Mouse (Mus musculus) yolk sac, embryonic 10.5 days (tissue): ENCODE data around the gene Cryl1.

Experiments
- DNase-seq: peaks from one replicate; pipeline ENCODE4 v3.0.0-alpha.2; 2017; ENCODE audit warnings: low spot score

Gene Cryl1

DNA sequence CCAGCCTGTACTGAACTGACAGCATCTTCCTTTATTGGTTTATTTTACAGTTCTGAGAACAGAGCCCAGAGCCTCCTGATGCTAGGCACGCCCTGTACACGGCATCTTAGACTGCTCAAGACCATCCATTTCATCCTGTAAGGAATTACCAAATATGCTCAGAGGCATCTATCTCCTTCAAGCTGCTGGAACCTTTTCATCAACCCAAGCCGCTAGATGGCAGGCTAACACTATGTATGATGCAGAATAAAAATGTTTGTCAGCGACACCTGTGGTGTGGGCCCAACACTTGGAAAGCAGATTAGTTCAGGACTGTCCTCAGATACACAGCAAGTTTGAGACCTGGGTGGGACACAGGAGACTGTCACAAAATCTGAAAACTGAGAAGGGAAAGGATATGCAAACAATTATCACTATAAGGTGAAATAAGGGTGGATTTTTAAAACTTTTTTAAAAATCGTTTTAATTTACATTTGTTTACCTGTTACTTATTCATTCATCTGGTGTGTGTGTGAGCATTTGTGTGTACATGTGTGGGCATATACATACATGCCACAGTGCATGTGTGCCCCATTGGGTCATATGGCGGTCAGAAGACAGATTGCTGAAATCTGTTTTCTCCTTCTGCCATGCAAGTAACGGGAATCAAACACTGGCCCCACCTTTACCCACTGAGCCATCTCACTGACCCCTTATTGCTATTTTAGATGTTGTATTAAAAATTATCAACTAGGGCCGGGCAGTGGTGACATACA, 25.8 kb downstream of the Cryl1 start:
- peak; percentile 69 for DNase-seq

DNA sequence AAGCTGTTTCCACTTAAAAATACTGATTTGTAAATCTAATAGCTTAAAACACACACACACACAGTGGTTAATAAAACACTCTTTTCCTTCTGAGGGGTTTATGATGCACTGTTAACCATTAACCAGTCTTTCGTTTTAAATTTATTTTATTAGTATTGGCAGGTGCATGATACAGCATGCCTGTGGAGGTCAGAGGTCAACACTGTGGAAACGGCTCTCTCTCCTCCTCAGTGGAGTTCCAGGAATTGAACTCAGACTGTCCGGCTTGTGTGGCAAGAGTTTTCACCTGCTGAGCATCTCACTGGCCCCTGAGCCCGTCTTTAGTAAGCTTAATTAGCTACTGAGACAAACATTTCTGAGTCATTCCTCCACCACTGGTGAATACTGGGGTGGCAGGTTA, 31.0 kb downstream of the Cryl1 start:
- peak; percentile 35 for DNase-seq

DNA sequence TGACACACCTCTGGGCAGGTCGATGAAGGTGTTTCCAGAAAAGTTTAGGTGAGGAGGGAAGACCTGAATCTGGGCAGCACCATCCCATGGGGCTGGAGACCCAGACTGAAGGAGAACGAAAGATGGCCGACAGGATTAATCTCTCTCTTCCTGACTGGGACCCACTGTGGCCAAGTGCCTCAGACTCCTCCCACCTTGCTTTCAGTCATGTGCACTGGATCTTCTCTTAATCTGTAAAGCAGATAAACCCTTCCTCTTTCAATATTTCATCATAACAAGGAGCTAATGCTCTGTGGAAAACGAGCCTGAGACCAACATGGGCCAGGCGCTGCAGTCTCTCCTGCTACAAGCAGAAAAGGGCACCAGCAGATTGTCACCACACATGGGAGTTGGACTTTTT, 31.6 kb downstream of the Cryl1 start:
- no peak for DNase-seq

DNA sequence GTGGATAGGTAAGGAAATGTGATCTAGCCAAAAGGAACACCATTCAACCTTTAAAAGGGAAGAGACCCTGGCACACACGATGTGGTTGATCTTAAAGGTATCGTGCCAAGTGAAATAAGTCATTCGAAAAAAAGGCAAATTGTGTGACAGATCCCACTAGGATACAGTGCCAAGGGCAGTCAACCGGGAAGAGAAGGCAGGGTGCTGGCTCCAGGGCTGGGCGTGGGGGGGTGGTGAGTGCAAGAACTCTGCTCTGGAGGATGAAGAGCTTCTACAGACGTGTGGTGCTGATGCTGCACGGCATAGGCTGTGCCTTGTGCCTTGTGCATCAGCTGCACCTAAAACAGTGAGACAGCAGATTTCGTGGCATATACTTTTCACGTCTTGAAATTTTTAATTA, 33.0 kb downstream of the Cryl1 start:
- no peak for DNase-seq

DNA sequence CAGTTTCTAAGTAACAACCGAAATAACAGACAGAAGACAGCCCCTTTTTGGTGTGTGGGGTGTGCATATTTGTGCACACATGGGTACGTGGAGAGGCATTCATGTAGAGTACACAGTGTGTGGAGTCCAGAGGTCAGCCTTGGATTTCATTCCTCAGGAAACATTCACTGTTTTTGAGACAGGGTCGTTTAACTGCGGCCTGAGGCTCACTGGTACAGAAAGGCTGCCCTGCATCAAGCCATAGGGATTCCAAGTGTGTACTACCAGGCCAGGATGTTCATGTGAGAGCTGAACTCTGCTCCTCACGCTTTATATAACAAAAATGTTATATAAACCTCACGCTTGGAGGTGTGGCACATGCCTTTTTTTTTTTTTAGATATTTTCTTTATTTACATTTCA, 34.5 kb downstream of the Cryl1 start:
- no peak for DNase-seq

DNA sequence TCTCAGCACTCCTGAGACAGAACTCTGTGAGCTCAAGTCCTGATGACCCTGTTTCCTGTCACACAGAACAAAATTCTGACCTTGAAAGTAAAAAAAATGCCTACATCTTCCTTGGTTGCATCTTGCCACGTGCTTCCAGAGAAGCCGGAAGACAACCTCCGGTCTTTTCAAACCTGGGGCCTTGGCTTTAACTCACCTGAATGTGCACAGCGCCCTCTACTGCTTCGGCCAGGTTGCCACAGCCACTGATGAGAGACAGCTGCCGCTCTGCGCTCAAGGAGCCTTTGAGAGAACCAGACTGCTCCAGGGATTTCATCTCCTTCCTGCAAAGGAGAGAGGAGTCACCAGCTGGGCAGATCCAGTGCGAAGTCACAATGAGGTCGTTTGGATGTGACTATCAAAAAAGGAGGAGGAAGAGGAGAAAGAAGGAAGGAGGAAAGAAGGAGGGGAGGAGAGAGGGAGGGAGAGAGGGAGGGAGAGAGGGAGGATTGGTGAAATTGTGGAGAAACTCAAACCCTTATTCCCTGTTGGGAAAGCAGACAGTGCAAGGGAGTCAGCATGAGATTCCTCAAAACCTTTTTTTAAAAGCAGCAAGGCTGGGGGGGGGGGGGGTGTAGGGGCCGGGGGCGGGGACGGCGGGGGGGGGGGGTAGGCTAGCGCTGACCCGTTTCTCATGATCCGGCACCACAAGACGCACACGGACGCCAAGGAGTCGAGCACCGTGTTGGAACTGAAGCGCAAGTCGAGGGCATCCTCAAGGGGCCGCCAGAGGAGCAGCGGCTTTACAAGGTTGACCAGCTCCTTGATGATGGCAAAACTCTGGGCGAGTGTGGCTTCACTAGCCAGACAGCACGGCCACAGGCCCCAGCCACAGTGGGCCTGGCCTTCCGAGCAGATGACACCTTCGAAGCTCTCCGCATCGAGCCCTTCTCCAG, 35.3 kb downstream of the Cryl1 start:
- peak; percentile 78 for DNase-seq

DNA sequence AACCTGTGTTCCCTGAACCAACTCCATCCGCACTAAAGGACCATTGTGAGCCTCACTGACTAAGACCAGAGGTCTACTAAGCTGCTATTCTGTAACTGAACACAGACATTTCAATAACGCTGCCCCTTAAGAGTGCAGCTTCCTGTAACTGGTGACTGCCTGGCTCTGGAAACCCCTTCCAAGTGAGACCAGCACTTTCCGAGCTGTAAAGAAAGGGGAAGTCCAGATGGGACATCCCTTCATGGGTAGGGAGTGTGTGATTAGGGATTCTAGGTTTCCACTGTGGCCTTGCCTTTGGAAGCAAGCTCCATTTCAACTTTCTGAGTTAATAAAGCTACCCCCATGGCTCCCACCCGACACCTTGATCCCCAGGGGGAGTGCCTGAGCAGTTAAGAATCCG, 41.3 kb downstream of the Cryl1 start:
- DNase-seq: no peak

DNA sequence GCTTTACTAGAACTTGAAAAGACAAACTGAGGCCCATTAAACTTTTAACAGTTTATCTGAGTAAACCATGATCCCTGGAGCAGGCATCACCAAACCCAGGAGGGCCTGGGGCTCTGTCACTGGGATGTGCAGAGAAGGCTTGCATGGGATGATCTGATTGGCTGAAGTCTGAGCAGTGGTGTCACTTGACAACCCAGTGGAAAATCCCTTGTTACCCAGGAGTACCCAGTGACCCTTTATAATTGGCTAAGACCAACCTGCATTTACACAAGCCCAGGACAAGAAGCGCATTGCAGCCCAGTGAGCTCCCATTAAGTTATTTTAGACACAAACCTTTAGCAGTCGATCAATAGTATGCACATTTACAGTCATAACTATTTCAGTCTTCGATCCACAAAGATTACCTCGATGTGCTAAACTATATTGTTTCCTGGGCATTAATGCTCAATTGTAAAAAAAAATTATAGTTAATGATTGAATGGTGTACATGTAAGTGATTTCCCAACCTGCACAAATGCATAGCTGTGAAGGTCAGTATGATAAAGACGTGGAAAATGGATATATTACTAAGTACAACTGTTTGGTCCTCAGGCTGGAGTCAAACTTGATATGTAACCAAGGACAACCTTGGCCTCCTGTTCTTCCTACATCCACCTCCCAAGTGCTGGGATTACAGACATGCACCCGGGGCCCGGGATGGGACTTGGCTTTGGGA, 46.7 kb downstream of the Cryl1 start:
- no peak for DNase-seq

DNA sequence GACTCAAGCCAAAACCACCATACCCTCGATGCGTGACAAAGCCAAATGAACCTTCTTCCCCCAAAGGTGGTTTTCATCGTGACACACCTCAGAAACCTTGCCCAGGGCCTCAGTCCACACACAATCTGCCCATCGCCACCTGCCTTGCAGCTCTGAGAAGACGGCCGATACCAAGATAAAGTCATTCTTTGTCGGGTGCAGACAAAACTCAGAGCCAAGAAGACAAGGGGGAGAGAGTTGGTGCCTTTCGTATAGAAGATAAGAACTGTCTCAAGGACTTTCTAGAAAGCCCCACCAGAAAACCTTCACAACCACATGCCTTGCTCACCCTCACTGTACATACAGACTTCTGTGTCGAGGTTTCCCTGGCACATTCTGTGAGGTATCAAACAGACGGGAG, 48.4 kb downstream of the Cryl1 start:
- no peak for DNase-seq

DNA sequence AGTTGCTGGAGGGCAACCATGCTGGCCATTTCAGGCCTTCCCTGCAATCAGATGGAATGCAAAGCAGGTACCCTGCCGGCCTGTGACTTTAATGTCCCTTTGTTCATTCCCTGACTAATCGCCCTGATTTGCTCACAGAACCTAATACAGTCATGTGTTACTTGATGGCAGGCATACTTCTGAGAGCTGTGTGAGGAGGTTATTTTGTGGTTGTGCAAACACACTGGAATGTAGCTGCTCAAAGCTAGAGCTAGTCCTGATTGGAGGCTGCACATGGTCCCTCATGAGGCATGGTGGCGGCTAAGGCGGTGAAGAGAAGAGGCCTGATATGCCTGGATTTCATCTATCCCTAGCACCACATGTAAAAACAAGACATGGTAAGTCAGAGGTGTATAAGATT, 50.2 kb downstream of the Cryl1 start:
- DNase-seq: no peak

DNA sequence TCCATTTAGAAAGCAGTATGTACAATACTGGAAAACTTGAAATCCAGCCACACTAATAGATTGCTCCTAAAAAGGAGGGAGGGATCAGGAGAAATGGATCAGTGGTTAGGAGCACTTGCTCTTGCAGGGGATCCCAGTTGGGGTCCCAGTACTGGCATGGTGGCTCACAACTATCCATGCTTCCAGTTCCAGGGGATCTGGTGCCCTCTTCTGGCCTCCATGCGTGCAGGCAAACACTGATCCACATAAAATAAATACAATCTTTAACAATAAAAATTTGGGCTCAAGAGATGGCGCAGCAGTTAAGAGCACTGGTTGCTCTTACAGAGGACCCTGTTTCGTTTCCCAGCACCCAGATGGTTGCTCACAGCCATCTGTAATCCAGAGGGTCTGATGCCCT, 52.2 kb downstream of the Cryl1 start:
- DNase-seq: no peak

DNA sequence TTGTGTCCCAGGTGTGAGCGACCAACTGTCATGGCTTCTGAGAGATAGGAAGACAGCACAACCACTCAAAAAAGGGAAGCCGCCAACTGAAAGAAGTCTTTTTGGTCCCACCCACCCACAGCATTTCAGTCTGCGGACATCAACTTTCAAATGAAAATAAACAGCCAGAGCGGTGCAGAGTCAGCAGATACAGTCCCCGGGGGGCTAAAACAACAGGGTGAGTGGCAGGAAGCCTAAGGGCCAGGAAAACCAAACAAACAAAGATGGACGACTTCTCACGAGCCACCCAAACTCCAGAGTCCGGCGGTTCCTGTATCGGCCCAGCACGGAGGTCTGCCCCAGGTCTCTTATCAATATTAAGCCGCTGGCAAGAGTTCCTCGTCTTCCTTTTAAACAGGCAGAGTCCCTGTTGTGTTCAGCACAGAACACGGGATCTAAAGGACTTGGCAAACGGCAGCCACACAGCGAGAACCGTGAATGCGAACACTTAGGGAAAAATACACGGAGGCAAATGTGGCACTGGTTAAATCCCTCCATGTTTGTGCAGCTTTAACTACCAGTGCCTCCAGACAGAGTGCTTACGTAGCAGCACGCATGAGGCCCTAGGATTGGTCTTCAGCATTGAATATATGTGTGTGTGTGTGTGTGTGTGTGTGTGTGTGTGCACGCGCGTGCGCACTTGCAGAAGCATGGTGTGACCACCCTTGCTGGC, 53.4 kb downstream of the Cryl1 start:
- DNase-seq: peak; percentile 65

DNA sequence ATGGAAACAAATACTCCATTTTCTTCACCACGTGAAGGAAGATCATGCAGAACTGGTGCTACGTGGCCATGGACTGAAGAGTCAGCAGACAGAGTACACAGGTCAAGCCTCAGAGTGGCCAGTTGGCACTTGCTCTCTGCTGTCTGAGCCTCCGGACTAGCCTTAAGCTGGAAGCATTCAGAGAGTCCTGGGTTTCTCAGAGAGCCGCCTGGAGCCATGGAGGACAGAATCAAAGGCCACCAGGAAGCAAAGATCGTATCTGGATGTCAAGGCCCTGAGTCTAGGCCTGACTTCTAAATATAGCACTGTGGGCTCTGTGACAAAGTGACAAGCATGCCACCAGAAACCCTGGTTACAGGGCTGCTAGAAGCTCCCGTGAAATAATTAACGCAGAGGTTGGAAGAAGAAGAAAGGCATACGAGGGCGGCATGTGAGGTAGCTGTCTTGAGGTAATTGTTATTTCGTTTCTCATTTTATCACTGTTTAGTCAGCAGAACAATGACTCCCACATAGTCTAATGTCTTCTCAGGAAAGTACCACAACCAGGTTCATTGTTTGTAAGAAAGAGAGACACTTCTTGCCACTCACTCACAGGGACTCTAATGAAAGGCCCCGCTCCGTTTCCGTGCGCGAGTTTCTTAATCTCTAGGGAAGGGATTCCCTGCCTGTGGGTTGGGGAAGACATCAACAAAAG, 55.1 kb downstream of the Cryl1 start:
- DNase-seq: no peak

DNA sequence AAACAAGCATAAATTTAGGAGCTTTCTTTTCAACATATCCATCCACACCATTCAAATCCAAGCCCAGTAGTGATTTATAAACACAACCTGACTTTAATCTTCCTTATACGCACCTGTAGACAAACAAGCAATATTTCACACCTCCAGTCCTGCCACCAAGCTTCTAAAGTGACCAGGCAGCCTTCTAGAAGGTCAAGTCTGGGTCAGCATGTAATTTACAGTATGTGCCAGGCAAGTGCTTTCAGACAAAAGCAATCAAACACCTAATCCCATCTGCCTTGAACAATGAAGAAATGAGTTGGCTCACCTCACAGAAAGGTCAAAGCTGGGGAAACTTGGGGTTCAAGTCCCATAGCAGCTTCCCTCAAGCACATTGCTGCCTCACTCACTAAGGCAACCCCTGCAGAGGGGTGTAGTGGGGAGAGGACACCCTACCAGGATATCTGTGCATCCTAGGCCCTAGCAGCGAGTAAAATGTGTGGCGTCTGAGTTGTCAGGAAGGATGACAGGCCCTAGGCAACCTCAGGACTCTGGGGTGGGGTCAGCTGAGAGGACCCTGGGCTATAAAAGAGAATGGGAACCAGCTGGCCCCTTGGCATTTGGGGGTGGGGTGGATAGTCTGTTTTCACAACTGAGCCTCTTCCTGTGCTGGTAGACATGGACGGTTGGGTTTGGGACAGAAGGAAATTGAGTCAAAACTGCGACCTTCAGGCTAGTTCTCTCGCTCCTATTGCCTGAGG, 55.8 kb downstream of the Cryl1 start:
- DNase-seq: no peak

DNA sequence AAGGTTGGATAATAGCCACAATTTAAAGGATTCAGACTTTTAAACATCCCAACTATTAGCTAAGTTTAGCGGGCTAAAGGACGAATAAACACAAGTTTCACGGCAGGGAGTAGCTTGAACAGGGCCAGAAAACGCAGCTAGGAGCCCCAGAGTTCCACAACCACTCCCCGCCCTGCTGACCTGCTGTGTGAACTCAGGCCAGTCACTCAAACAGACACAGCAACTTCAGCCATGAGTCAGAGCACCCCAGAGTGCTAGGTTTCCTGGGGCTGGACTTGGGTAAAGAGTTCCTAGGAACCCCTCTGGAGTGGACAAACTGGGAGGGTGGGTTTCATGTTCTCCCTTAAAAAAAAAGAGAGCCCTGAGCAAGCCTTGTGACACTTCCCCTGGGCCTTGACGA, 59.7 kb downstream of the Cryl1 start:
- peak; percentile 7 for DNase-seq

DNA sequence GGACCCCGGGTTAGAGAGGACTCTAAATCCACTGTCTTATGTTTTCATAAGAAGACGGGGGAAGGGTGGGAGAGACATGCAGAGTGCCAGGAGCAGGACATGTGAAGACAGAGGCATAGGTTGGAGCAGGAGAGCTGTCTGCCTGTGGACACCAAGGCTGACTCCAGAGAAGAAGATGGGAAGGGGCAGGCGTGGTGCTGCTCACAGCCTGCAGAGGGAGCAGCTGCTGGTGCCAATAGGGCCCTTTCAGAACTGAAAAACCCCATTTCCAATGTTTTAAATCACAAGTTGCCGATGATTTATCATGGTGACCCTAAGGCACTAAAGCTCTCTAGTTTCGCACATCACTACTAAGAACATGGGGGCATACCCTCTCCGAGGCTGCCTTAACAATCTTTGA, 63.5 kb downstream of the Cryl1 start:
- no peak for DNase-seq

DNA sequence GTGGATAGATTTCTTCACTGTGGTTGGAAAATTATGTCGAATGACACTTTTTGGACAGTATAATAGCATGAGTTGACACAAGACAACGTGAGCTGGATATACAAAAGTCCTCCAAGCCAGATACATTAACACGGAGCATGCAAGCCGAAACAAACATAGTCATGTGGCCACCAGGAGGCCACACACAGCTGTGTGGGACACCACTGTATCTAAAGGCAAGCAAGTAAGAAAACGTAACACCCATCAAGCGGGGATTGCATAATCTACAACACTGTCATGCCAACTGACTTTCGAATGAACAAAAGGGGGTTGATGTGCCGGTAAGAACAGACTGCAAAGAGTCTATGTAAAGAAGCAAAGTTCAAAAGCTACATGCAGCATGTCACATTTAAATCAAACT, 65.8 kb downstream of the Cryl1 start:
- DNase-seq: no peak

DNA sequence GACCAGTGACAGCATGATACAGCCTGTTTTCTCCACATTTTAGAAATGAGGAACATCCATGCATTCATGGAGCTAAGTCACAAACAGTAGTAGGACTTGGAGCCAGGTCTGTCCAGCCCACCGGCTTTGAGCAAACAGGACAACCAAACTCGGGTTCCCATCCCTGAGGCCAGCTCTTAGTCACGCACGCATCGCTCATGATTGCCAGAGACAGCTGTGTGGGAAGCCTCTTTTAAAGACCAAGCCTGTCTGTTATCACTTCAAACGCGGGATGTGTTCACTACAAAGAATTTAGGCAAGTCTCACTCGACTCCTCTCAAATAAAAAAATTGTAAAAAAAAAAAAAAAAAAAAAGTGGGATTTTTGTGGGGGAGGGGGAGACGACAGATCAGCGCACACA, 67.2 kb downstream of the Cryl1 start:
- DNase-seq: no peak

DNA sequence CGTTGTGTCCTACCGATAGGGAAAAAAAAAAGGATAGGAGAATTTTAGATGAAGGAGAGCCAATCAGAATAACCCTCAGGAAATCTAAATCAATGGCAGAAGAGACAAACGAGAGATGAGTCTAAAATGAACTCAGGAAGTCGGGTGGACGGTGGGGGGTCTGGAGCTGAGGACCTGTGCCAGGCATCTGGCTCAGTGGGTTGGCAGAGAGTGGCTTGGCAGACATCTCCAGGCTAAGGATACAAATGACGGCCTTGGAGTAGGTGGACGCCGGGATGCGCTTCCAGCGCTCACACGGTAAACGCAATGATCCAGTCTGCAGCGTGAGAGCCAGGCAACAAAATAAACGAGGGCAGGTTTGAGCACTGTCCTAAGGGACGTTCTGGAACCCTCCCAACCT, 68.7 kb downstream of the Cryl1 start:
- no peak for DNase-seq

DNA sequence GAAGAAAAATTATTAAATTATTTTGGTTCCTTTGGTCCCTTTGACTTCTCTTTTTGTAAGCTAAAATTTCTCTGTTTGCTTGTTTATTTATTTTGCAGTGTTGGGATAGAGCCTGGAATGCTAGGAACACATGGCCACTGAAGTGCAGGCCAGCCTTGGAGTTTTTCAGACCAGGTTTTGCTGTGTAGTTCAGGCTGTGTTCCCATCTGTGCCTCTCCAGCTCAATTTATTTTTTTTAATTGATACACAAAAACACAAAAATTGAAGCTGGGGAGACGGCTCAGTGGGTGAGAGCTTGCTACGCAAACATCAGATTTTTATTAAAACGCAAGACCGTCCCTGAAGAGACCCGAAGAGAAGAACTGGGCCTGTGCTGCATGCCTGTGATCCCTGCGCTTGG, 71.6 kb downstream of the Cryl1 start:
- no peak for DNase-seq

DNA sequence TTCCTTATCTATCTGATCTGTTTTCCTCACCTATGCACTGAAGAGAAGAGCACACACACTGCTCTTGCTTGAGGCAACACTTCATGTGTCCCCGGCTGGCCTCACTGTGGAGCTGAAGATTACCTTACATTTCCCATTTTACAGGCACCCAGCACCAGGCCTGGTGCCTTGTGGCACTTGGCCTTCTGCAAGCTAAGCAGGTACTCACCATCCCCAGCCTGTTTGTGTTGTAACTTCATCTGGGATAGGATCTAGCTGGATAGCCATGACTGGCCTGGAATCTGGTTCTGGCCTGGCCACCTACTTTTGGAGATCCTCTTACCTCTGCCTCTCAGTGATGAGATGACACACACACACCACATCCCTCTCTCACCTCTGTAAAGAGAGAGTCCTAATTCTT, 79.5 kb downstream of the Cryl1 start:
- DNase-seq: no peak
